Mouse (Mus musculus) kidney, embryonic 15.5 days (tissue): ENCODE results near the gene Cytl1. TPM values are rescaled to one million over a fixed set of nuclear protein-coding genes. Genes with fewer than 3 reads are reported as not detected.

Experiments used
- ATAC-seq: fragments of 200-750 bp; cut with Nextera tagmentation; replicated peaks from 2 replicates; pipeline ENCODE4 v1.8.0; 2017; ENCODE audit warnings: moderate TSS enrichment; ENCODE audit not compliant: low FRiP score
- H3K27ac ChIP-seq: fragments of 300-500 bp; sonication (generic); 2 replicates; pipeline ENCODE4 v1.5.1; 2015; ENCODE audit warnings: mild to moderate bottlenecking, inconsistent platforms
- H3K27me3 ChIP-seq: fragments of 300-500 bp; sonication (generic); 2 replicates; pipeline ENCODE4 v1.6.1; 2015; ENCODE audit warnings: inconsistent platforms
- H3K36me3 ChIP-seq: fragments of 300-500 bp; sonication (generic); 2 replicates; pipeline ENCODE4 v1.6.1; 2015; ENCODE audit warnings: inconsistent platforms
- H3K4me1 ChIP-seq: fragments of 300-500 bp; sonication (generic); 2 replicates; pipeline ENCODE4 v1.6.1; 2015; ENCODE audit warnings: inconsistent platforms
- H3K4me2 ChIP-seq: fragments of 300-500 bp; sonication (generic); 2 replicates; pipeline ENCODE4 v1.6.1; 2015; ENCODE audit warnings: moderate library complexity, mild to moderate bottlenecking, inconsistent platforms
- H3K4me3 ChIP-seq: fragments of 300-500 bp; sonication (generic); replicated peaks from 2 replicates; pipeline ENCODE4 v1.5.1; 2015; ENCODE audit warnings: mild to moderate bottlenecking, inconsistent platforms
- H3K9ac ChIP-seq: fragments of 300-500 bp; sonication (generic); 2 replicates; pipeline ENCODE4 v1.6.1; 2015; ENCODE audit warnings: mild to moderate bottlenecking, inconsistent platforms
- H3K9me3 ChIP-seq: fragments of 300-500 bp; sonication (generic); replicated peaks from 2 replicates; pipeline ENCODE4 v1.6.1; 2016; ENCODE audit warnings: inconsistent platforms
- WGBS: fragments of 180-500 bp; shearing (Covaris S2); methylation state at CpG from one replicate; pipeline ENCODE4 v1.1.7; 2015; ENCODE audit warnings: mixed read lengths; 5-methylcytosine and 5-hydroxymethylcytosine counted together
- polyA plus RNA-seq: library from polyadenylated mRNA; unstranded; fragments of >200 nt; fragmentation: Nextera tagmentation; extraction: Ambion mirVana; gene quantifications from 2 replicates; pipeline ENCODE4 v1.2.1, GENCODE M21; 2015

The Cytl1 gene
- polyA plus RNA-seq, 1 experiment from 2014 or later = 0.43 TPM

- WGBS = 78% methylated on average over 4 of the region's 4 CpGs
- Histone ChIP-seq H3K9me3 (no peaks in the 10 kb centered on the region), H3K9ac (no peak overlapping the region), H3K4me3 (no peak overlapping the region), H3K27me3 (peaks cover 8% of the 10 kb centered on the region; the same call in 1 of the 2 replicates), H3K36me3 (no peaks in the 10 kb centered on the region), H3K27ac (no peak overlapping the region), H3K4me1 (peaks cover 5% of the 10 kb centered on the region), H3K4me2 (no peak overlapping the region)
- ATAC-seq = no peak
These were observed 38.7 kb downstream of the Cytl1 start for GRCm38 (mm10) chr5:37774011-37774410.

GRCm38 (mm10) chr5:37775681-37776080 is 40.4 kb downstream of the Cytl1 start:
- 33% methylated on average over 5 of the region's 5 CpGs for WGBS
- H3K4me3 ChIP-seq = no peak overlapping the region
- no peaks in the 10 kb centered on the region for H3K36me3 ChIP-seq

GRCm38 (mm10) chr5:37783306-37783705 is 48.0 kb downstream of the Cytl1 start:
- 53% methylated on average over 7 of the region's 8 CpGs for WGBS
- no peak overlapping the region for H3K9ac ChIP-seq
- H3K27me3 ChIP-seq = no peaks in the 10 kb centered on the region
- H3K27ac ChIP-seq = no peak overlapping the region
- H3K36me3 ChIP-seq = no peaks in the 10 kb centered on the region
- no peak for ATAC-seq
- no peak overlapping the region for H3K4me3 ChIP-seq
- H3K4me2 ChIP-seq = no peak overlapping the region
- H3K9me3 ChIP-seq = no peaks in the 10 kb centered on the region
- H3K4me1 ChIP-seq = no peaks in the 10 kb centered on the region

More at GRCm38 (mm10) chr5:37775681-37776080, 40.4 kb downstream of the Cytl1 start:
- ATAC-seq = no peak
- H3K9ac ChIP-seq = no peak overlapping the region
- no peaks in the 10 kb centered on the region for H3K4me1 ChIP-seq
- peaks cover 4% of the 10 kb centered on the region; the same call in 1 of the 2 replicates for H3K27me3 ChIP-seq
- no peak overlapping the region for H3K4me2 ChIP-seq
- no peak overlapping the region for H3K27ac ChIP-seq
- no peaks in the 10 kb centered on the region for H3K9me3 ChIP-seq

DNA sequence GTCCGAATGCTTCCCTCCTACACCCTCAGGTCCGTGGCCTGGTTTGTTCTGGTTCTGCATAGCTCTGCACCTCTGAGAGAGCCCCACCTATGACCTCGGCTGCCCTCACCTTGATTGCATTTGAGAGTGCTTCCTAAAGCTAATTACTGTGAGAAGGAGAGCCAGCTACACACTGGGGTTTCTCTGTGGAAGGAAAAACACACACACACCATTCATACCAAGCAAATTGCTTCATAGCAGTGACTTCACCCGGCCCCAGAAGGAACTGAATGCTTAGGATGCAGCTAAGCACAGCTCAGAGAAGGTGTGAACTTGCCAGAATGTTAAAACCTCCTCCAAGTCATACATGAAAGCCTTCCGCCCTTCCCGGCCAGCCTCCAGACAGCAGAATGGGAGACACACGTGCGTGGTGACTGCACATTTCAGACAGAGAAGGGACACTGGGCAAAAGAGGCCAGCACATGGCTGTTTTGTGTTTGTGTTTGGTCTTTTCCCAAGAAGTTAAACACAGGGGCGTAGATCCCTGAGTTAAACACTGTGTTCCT is 49.6 kb downstream of the Cytl1 start:
- ATAC-seq = no peak
- Histone ChIP-seq H3K4me2 (no peak overlapping the region), H3K9me3 (no peaks in the 10 kb centered on the region), H3K27me3 (no peaks in the 10 kb centered on the region), H3K9ac (no peak overlapping the region), H3K4me1 (no peaks in the 10 kb centered on the region), H3K27ac (no peak overlapping the region), H3K36me3 (no peaks in the 10 kb centered on the region), H3K4me3 (no peak overlapping the region)
- WGBS = 68% methylated on average over 9 of the region's 9 CpGs

Other genes starting within 250 kb of the Cytl1 start
- 2.9 and 3.4 TPM in 2 replicates for gene Stk32b, start 18.3 kb upstream of the Cytl1 start, polyA plus RNA-seq
- gene Msx1, start 89.1 kb downstream of the Cytl1 start, polyA plus RNA-seq = 2.9 and 3.2 TPM in 2 replicates